Mouse (Mus musculus) lung, postnatal 0 days (tissue): ENCODE measurements at regions not wholly inside any gene's neighbourhood (a gene's known extent, or its start where the extent isn't known, plus 50 kb on each side); places are given as distances from the start of the nearest gene placed in this dataset.

Experiments used
- ATAC-seq: fragments of 200-750 bp; cut with Nextera tagmentation; 2 replicates; pipeline ENCODE4 v1.8.0; 2017; ENCODE audit warnings: moderate library complexity
- DNase-seq: peaks from one replicate; pipeline ENCODE4 v3.0.0-alpha.2; 2016; ENCODE audit warnings: low spot score
- H3K27ac ChIP-seq: fragments of 300-500 bp; sonication (generic); 2 replicates; pipeline ENCODE4 v1.5.1; 2014; ENCODE audit warnings: antibody characterized with exemption, mild to moderate bottlenecking, low read length, mixed read lengths
- H3K27me3 ChIP-seq: fragments of 300-500 bp; sonication (generic); replicated peaks from 2 replicates; pipeline ENCODE4 v1.6.1; 2014; ENCODE audit warnings: low read length, mixed read lengths; ENCODE audit not compliant: insufficient read depth
- H3K36me3 ChIP-seq: fragments of 300-500 bp; sonication (generic); 2 replicates; pipeline ENCODE4 v1.6.1; 2014; ENCODE audit warnings: low read length, mixed read lengths; ENCODE audit not compliant: insufficient read depth
- H3K4me1 ChIP-seq: fragments of 300-500 bp; sonication (generic); 2 replicates; pipeline ENCODE4 v1.6.1; 2014; ENCODE audit warnings: antibody characterized with exemption, low read depth, low read length, mixed read lengths; ENCODE audit not compliant: insufficient read depth
- H3K4me2 ChIP-seq: fragments of 300-500 bp; sonication (generic); replicated peaks from 2 replicates; pipeline ENCODE4 v1.6.1; 2014; ENCODE audit warnings: low read depth, mild to moderate bottlenecking, low read length, moderate library complexity, mixed read lengths
- H3K4me3 ChIP-seq: fragments of 300-500 bp; sonication (generic); 2 replicates; pipeline ENCODE4 v1.5.1; 2014; ENCODE audit warnings: low read depth, low read length
- H3K9ac ChIP-seq: fragments of 300-500 bp; sonication (generic); replicated peaks from 2 replicates; pipeline ENCODE4 v1.6.1; 2014; ENCODE audit warnings: low read depth, mild to moderate bottlenecking
- H3K9me3 ChIP-seq: fragments of 300-500 bp; sonication (generic); 2 replicates; pipeline ENCODE4 v1.6.1; 2016; ENCODE audit warnings: low read length, mixed read lengths
- CTCF ChIP-seq: IDR thresholded peaks from 2 replicates; pipeline ENCODE4 v1.5.1; 2016; ENCODE audit warnings: antibody characterized with exemption, mild to moderate bottlenecking
- EP300 ChIP-seq: IDR thresholded peaks from 2 replicates; pipeline ENCODE4 v1.6.1; 2016; ENCODE audit warnings: antibody characterized with exemption, mild to moderate bottlenecking, control low read depth
- WGBS: fragments of 180-500 bp; shearing (Covaris S2); extraction: QIAGEN DNeasy Blood & Tissue Kit; methylation state at CpG from one replicate; pipeline ENCODE4 v1.1.7; 2014; 5-methylcytosine and 5-hydroxymethylcytosine counted together

DNA sequence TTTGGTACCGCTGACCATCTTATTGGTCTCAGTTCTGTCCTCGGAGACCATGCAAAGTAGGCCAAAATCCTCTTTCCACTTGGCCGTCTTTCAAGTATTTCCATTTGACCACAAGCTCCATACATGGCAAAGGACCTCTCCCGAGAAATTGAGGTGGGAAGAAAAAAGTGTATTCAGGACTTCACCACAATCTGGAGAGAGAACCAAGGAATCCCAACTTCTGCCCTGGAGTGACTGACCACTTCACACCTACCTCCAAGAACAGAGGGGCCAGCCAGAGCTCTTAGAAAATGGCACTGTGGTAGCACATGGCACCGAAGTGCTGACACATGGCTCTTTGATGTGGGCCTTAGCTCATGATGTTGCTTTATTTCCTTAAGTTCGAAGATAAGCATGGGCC lies 105.9 kb upstream of the Bcl6 start:
- Histone ChIP-seq H3K9me3 (no peaks in the 10 kb centered on the region), H3K27ac (no peak overlapping the region), H3K4me2 (no peak overlapping the region), H3K27me3 (no peaks in the 10 kb centered on the region), H3K4me1 (no peaks in the 10 kb centered on the region), H3K4me3 (no peak overlapping the region), H3K9ac (no peak overlapping the region), H3K36me3 (no peaks in the 10 kb centered on the region)
- TF ChIP-seq EP300 (no peak), CTCF (no peak)
- DNase-seq (no peak), ATAC-seq (no peak)
- WGBS = 73% methylated on average over 6 of the region's 6 CpGs

DNA sequence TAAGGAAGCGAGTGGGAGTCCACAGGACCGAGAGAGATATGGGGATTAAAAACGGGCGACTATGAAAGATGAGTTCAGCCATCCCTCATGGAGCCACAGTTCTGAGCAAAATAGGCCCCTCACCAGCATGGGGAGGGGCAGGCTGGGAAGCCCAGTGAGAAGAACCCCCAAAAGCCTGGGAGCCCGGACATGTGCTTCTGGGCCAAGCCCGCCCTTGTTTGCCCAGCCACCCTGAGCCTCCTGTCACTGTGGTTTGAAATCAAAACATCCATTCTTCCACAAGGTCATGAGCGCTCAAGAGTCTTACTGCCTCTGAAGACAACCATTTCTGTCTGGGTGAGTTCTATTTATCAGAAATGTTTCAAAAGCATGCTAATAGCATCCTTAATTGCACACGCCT lies 105.0 kb upstream of the Bcl6 start:
- no peak overlapping the region for H3K4me2 ChIP-seq
- H3K27ac ChIP-seq = no peak overlapping the region
- H3K36me3 ChIP-seq = no peaks in the 10 kb centered on the region
- 88% methylated on average over 8 of the region's 8 CpGs for WGBS
- no peak overlapping the region for H3K4me3 ChIP-seq
- ATAC-seq (no peak), DNase-seq (no peak)
- H3K4me1 ChIP-seq = no peaks in the 10 kb centered on the region
- H3K27me3 ChIP-seq = no peaks in the 10 kb centered on the region
- TF ChIP-seq EP300 (no peak), CTCF (no peak)
- H3K9ac ChIP-seq = no peak overlapping the region
- no peaks in the 10 kb centered on the region for H3K9me3 ChIP-seq

DNA sequence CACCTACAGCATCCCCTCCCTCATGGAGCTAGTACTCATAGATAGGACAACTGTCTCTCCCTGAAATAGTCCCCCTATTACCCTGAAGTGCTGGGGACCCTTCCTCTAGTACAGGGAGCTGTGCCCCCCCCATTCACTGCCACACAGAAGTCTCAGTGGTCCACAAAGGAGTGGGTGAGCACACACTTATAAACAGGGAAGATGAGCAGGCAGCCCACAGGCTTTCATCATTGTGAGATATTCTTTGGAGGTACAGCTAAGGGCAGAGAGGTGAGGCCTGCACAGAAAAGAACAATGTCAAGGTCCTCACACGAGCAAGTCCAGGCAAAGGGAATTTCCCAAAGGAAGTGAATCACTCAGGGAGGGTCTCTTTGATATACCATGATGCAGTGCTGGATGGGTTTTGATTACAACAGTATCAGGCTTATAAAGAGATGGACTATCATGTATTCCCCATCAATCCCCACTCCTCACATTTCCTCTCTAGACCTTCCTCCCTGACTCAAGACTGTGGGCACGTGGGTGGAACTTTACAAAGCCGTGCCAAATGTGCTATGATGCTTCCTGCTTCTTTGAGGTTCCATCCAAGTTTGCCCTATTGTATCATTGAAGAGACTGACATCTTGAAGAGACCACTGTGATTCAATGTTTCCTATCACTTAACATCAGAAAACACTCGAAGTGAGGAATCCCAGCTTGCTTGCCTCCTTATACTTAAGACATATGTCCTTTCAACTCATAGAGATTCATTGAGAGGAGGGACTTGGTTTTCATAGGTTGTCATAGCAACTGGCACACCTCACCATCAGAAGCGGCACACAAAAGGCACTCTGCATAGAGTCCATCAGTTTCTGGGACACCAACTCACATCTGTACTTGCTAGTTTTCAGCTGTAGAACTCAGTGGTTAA lies 104.2 kb upstream of the Bcl6 start:
- TF ChIP-seq CTCF (no peak), EP300 (no peak)
- WGBS = 63% methylated on average over 5 of the region's 5 CpGs

DNA sequence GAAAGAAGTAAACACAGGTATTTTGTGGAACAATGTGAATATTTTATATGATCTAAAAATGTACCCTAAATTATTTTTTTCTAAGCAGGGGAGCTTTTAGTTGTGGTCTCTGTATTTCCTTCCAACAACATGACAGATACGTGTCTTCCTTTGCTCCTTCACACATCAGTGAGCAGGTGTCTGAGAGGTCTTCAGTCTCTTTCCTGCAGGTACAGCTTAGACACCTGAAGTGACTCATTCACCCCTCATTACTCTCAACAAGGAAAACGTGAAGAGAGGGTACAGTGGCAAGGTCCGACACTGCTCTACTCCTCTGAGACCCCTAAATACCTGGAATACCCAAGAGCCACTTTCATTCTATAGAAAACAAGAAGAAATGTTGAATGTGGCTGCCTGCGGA lies 103.5 kb upstream of the Bcl6 start:
- H3K27ac ChIP-seq = no peak overlapping the region
- no peak overlapping the region for H3K4me2 ChIP-seq
- no peak overlapping the region for H3K9ac ChIP-seq
- WGBS = 81% methylated on average over 4 of the region's 4 CpGs
- no peaks in the 10 kb centered on the region for H3K27me3 ChIP-seq
- no peaks in the 10 kb centered on the region for H3K4me1 ChIP-seq
- H3K4me3 ChIP-seq = no peak overlapping the region
- no peaks in the 10 kb centered on the region for H3K9me3 ChIP-seq
- ATAC-seq = no peak
- no peak for DNase-seq
- TF ChIP-seq EP300 = no peak
- no peak for TF ChIP-seq CTCF
- H3K36me3 ChIP-seq = no peaks in the 10 kb centered on the region

More for the DNA sequence above, 104.2 kb upstream of the Bcl6 start:
- DNase-seq (no peak), ATAC-seq (no peak)
- Histone ChIP-seq H3K4me3 (no peak overlapping the region), H3K9me3 (no peaks in the 10 kb centered on the region), H3K27ac (no peak overlapping the region), H3K27me3 (no peaks in the 10 kb centered on the region), H3K36me3 (no peaks in the 10 kb centered on the region), H3K4me2 (no peak overlapping the region), H3K9ac (no peak overlapping the region), H3K4me1 (no peaks in the 10 kb centered on the region)

DNA sequence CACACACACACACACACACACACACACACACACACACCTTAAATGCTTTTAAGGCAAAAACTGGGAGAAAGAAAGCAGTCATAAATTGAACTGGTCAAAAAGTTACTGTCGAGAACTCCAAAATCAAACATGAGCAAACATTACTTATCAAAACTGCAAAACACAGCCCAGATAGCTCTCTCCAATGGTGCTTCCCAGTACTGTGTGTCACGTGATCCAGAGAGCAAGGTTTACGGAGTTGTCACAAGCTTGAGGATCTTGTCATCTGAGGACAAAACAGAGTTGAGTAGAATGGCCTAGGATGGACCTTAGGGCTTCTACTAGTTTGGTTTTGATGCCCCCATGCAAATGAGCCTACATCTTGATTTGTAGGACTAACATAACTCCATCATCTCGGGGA lies 102.3 kb upstream of the Bcl6 start:
- no peak overlapping the region for H3K4me3 ChIP-seq
- H3K9me3 ChIP-seq = no peaks in the 10 kb centered on the region
- DNase-seq (no peak), ATAC-seq (no peak)
- H3K4me2 ChIP-seq = no peak overlapping the region
- TF ChIP-seq EP300 (no peak), CTCF (no peak)
- H3K36me3 ChIP-seq = no peaks in the 10 kb centered on the region
- no peak overlapping the region for H3K9ac ChIP-seq
- no peaks in the 10 kb centered on the region for H3K4me1 ChIP-seq
- H3K27me3 ChIP-seq = no peaks in the 10 kb centered on the region
- no peak overlapping the region for H3K27ac ChIP-seq
- WGBS = 72% methylated on average over 4 of the region's 4 CpGs

DNA sequence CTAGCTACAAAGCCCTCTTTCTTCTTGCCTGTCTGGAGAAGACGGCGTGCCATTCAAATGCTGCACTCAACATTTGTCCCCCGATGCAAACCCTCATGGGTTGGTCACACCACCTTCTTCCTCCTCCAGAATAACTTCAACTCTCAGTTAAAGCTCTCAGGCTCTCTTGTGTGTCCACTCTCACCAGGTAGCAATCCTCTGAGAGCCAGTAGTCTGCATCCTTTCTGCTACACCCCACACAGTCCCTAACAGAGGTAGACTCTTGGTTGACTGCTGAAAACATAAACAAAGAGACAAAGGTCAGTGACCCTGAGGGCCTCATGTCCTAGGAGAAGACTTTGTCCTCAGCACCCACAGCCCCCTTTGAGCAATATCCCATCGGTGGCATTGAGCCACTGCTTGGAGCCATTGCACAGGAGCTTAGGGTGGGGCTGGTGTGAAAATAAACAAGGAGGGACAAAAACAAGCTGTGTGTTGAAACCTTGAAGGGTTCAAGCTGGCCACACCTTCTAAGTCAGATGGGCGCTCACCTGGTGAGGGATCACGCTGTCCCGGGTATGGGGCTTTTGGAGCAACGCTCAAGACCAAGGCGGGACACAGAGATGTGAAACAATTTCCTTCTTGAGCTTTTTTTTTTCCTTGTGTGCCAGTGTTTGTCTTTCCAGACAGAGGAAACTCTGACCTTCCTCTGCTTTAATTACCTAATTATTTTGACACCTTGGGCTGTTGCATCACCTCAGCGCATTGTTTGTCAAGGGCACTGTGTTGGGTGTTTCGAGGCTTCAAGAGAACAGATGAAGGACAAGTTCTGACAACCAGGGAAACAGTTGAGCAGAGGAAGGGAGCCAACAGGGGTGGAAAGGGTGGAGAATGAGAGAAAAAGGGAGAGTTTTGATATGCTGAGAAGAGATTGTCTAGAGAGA lies 101.4 kb upstream of the Bcl6 start:
- H3K9ac ChIP-seq = no peak overlapping the region
- TF ChIP-seq CTCF (no peak), EP300 (no peak)

More for the DNA sequence above, 101.4 kb upstream of the Bcl6 start:
- no peak overlapping the region for H3K27ac ChIP-seq
- H3K4me2 ChIP-seq = no peak overlapping the region
- no peaks in the 10 kb centered on the region for H3K27me3 ChIP-seq
- H3K4me1 ChIP-seq = no peaks in the 10 kb centered on the region
- H3K36me3 ChIP-seq = no peaks in the 10 kb centered on the region
- DNase-seq (peak; percentile 42), ATAC-seq (peak; percentile 50)
- H3K4me3 ChIP-seq = no peak overlapping the region
- WGBS = 68% methylated on average over 11 of the region's 11 CpGs
- no peaks in the 10 kb centered on the region for H3K9me3 ChIP-seq
